12 mouse cellular contexts compared by ENCODE assay signal in the genomic region with DNA sequence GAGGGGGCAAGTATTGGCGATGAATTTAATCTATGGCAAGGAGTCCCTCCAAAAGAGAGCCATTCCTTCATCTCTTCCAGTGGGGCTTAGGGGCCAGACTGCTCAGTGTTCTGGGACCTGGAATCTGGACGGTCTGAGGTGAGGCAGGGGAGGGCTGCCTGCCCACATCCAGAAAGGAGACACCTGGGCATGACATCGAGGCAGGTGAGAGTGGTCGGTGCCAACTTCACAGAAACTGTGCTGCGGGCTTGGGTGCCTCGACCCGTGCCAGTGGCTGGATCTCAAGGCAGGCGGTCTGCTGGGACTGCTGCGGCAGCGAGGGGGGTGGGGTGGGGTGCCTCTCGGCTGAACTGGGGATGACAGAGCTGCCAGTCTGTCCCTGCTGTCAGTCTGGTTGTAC. TPM values are rescaled to one million over a fixed set of nuclear protein-coding genes. Genes with fewer than 3 reads are reported as not detected.
DNase-seq lines count a peak whose midpoint lies in the region; ATAC-seq and TF ChIP-seq lines count a peak whose summit lies in the region.
"Had no signal": no experiment of that assay in that cellular context is flagged by ENCODE, and none has a peak within 500 bp of the region (broad histone marks: within the 10 kb centered on the region; RNA-seq: fewer than 3 reads in every experiment).

No protein-coding gene starts in this region.

- H3K4me2 ChIP-seq in forebrain, postnatal 0 days (ENCODE audit: low read depth): no peak overlapping the region
- H3K4me2 ChIP-seq in kidney, embryonic 15.5 days: peak overlapping the region; percentile 88; the same call in 1 of the 2 replicates
- 0 out of 2 replicates have a peak overlapping the region, but pooled peaks have one; percentile 5 for H3K4me2 ChIP-seq in embryonic facial prominence, embryonic 12.5 days (replicated peaks)
- H3K4me2 ChIP-seq in limb, embryonic 15.5 days: no peak overlapping the region

- no peak for TF ChIP-seq CTCF in forebrain, postnatal 0 days (IDR thresholded peaks at IDR 0.05; ENCODE audit: low read depth)

- H3K4me3 ChIP-seq in forebrain, embryonic 10.5 days: peak overlapping the region; percentile 58; the same call in 1 of the 2 replicates
- no peak overlapping the region for H3K4me3 ChIP-seq in forebrain, postnatal 0 days (ENCODE audit: low read depth, low read length)
- 0 out of 2 replicates have a peak overlapping the region, but pooled peaks have one; percentile 51 for H3K4me3 ChIP-seq in kidney, embryonic 15.5 days (replicated peaks)
- no peak overlapping the region; the same call in 1 of the 2 replicates for H3K4me3 ChIP-seq in embryonic facial prominence, embryonic 12.5 days
- H3K4me3 ChIP-seq in limb, embryonic 15.5 days: 0 out of 2 replicates have a peak overlapping the region, but pooled peaks have one; percentile 1

- H3K27me3 ChIP-seq in forebrain, embryonic 10.5 days (ENCODE audit: poor library complexity, severe bottlenecking): peaks cover 86% of the 10 kb centered on the region
- peaks cover 57% of the 10 kb centered on the region for H3K27me3 ChIP-seq in forebrain, postnatal 0 days (ENCODE audit: insufficient read depth, low read length)
- H3K27me3 ChIP-seq in kidney, embryonic 15.5 days: peaks cover 84% of the 10 kb centered on the region
- H3K27me3 ChIP-seq in embryonic facial prominence, embryonic 12.5 days: peaks cover 81% of the 10 kb centered on the region
- H3K27me3 ChIP-seq in limb, embryonic 15.5 days: peaks cover 68% of the 10 kb centered on the region

- 1% methylated on average over 11 of the region's 11 CpGs for WGBS in forebrain, embryonic 10.5 days
- 4% methylated on average over 11 of the region's 11 CpGs for WGBS in forebrain, postnatal 0 days
- 2% methylated on average over 11 of the region's 11 CpGs for WGBS in kidney, embryonic 15.5 days
- WGBS in embryonic facial prominence, embryonic 12.5 days: 3% methylated on average over 9 of the region's 11 CpGs
- WGBS in limb, embryonic 15.5 days: 2% methylated on average over 11 of the region's 11 CpGs

- H3K9ac ChIP-seq in forebrain, postnatal 0 days: no peak overlapping the region
- H3K9ac ChIP-seq in kidney, embryonic 15.5 days: no peak overlapping the region
- no peak overlapping the region for H3K9ac ChIP-seq in embryonic facial prominence, embryonic 12.5 days
- H3K9ac ChIP-seq in limb, embryonic 15.5 days: no peak overlapping the region

- intact Hi-C loops in left cerebral cortex, postnatal 14 days (cut with DNase I): no loop called here

- no peak overlapping the region for H3K27ac ChIP-seq in forebrain, embryonic 10.5 days
- no peak overlapping the region for H3K27ac ChIP-seq in forebrain, postnatal 0 days (ENCODE audit: low read depth, low read length)
- no peak overlapping the region for H3K27ac ChIP-seq in kidney, embryonic 15.5 days
- H3K27ac ChIP-seq in embryonic facial prominence, embryonic 12.5 days: no peak overlapping the region
- H3K27ac ChIP-seq in limb, embryonic 15.5 days: no peak overlapping the region

- no peak for ATAC-seq in forebrain, postnatal 0 days
- no peak for ATAC-seq in kidney, embryonic 15.5 days (replicated peaks; ENCODE audit: low FRiP score)
- no peak for ATAC-seq in embryonic facial prominence, embryonic 12.5 days (ENCODE audit: insufficient number of reproducible peaks, insufficient read depth, low FRiP score, low TSS enrichment)
- no peak for ATAC-seq in limb, embryonic 15.5 days (ENCODE audit: insufficient number of reproducible peaks, low FRiP score, low TSS enrichment, low read depth)

- H3K9me3 ChIP-seq in forebrain, embryonic 10.5 days: no peaks in the 10 kb centered on the region
- H3K9me3 ChIP-seq in forebrain, postnatal 0 days (ENCODE audit: low read length): no peaks in the 10 kb centered on the region
- H3K9me3 ChIP-seq in kidney, embryonic 15.5 days (replicated peaks): no peaks in the 10 kb centered on the region
- H3K9me3 ChIP-seq in embryonic facial prominence, embryonic 12.5 days: no peaks in the 10 kb centered on the region
- no peaks in the 10 kb centered on the region for H3K9me3 ChIP-seq in limb, embryonic 15.5 days

- H3K36me3 ChIP-seq in forebrain, embryonic 10.5 days (replicated peaks): no peaks in the 10 kb centered on the region
- H3K36me3 ChIP-seq in forebrain, postnatal 0 days (ENCODE audit: insufficient read depth): no peaks in the 10 kb centered on the region
- no peaks in the 10 kb centered on the region for H3K36me3 ChIP-seq in kidney, embryonic 15.5 days
- no peaks in the 10 kb centered on the region for H3K36me3 ChIP-seq in embryonic facial prominence, embryonic 12.5 days
- no peaks in the 10 kb centered on the region for H3K36me3 ChIP-seq in limb, embryonic 15.5 days

- DNase-seq in forebrain, embryonic 10.5 days (ENCODE audit: extremely low spot score, low spot score): no peak
- DNase-seq in forebrain, postnatal 0 days: no peak
- no peak for DNase-seq in kidney, postnatal 14 days
- DNase-seq in left cerebral cortex, postnatal 14 days (ENCODE audit: low spot score in 2 of 2): no peak
- no peak for DNase-seq in adrenal gland, postnatal 10 days
- DNase-seq: cerebellum, postnatal 25 days; kidney, postnatal 4 days; lung, postnatal 14 days; thymus, adult 18-20 months had no signal

- H3K4me1 ChIP-seq in forebrain, embryonic 10.5 days: peaks cover 67% of the 10 kb centered on the region
- peaks cover 22% of the 10 kb centered on the region for H3K4me1 ChIP-seq in forebrain, postnatal 0 days (ENCODE audit: insufficient read depth)
- peaks cover 45% of the 10 kb centered on the region for H3K4me1 ChIP-seq in kidney, embryonic 15.5 days
- H3K4me1 ChIP-seq in embryonic facial prominence, embryonic 12.5 days: peaks cover 37% of the 10 kb centered on the region
- H3K4me1 ChIP-seq in limb, embryonic 15.5 days: peaks cover 46% of the 10 kb centered on the region

RNA-seq across cellular contexts. Expression of gene Bahd1, which starts 2.4 kb away (rescaled TPM):
- 3.6 and 4.1 TPM in 2 replicates for polyA plus RNA-seq in forebrain, embryonic 10.5 days (2016; fragmentation: Nextera tagmentation; extraction: Ambion mirVana)
- 18.0 and 19.9 TPM in 2 replicates for total RNA-seq in forebrain, postnatal 0 days (2014; rRNA removed)
- polyA plus RNA-seq in forebrain, postnatal 0 days (2015; fragmentation: Nextera tagmentation; extraction: Ambion mirVana): 4.6 and 5.1 TPM in 2 replicates
- polyA plus RNA-seq in kidney, embryonic 15.5 days (2015; fragmentation: Nextera tagmentation; extraction: Ambion mirVana): 3.8 and 4.4 TPM in 2 replicates
- 4.1 and 4.9 TPM in 2 replicates for polyA plus RNA-seq in embryonic facial prominence, embryonic 12.5 days (2016; fragmentation: Nextera tagmentation; extraction: Ambion mirVana)
- polyA plus RNA-seq in limb, embryonic 15.5 days (2015; fragmentation: Nextera tagmentation; extraction: Ambion mirVana): 5.7 and 6.4 TPM in 2 replicates
- 10 to 100 TPM; 35.8 to 37.5 TPM for total RNA-seq in left cerebral cortex, postnatal 14 days (2021)
- 10 to 100 TPM; 30.1 to 37.9 TPM for total RNA-seq in adrenal gland, postnatal 10 days (2021)

RNA-seq across cellular contexts. Expression of gene Chst14, which starts 28.5 kb away (rescaled TPM):
- 13.8 and 14.5 TPM in 2 replicates for polyA plus RNA-seq in forebrain, embryonic 10.5 days (2016; fragmentation: Nextera tagmentation; extraction: Ambion mirVana)
- total RNA-seq in forebrain, postnatal 0 days (2014; rRNA removed): 2.9 and 4.0 TPM in 2 replicates
- polyA plus RNA-seq in forebrain, postnatal 0 days (2015; fragmentation: Nextera tagmentation; extraction: Ambion mirVana): 3.6 and 3.9 TPM in 2 replicates
- 25.9 and 28.4 TPM in 2 replicates for polyA plus RNA-seq in kidney, embryonic 15.5 days (2015; fragmentation: Nextera tagmentation; extraction: Ambion mirVana)
- 48.1 and 51.0 TPM in 2 replicates for polyA plus RNA-seq in embryonic facial prominence, embryonic 12.5 days (2016; fragmentation: Nextera tagmentation; extraction: Ambion mirVana)
- polyA plus RNA-seq in limb, embryonic 15.5 days (2015; fragmentation: Nextera tagmentation; extraction: Ambion mirVana): 41.2 and 47.0 TPM in 2 replicates
- total RNA-seq in left cerebral cortex, postnatal 14 days (2021): 1 to 10 TPM; 2.3 to 2.4 TPM
- 10 to 100 TPM; 11.2 to 15.0 TPM for total RNA-seq in adrenal gland, postnatal 10 days (2021)

RNA-seq across cellular contexts. Expression of gene Ivd, which starts 36.1 kb away (rescaled TPM):
- polyA plus RNA-seq in forebrain, embryonic 10.5 days (2016; fragmentation: Nextera tagmentation; extraction: Ambion mirVana): 66.2 and 67.7 TPM in 2 replicates
- 49.0 and 50.5 TPM in 2 replicates for total RNA-seq in forebrain, postnatal 0 days (2014; rRNA removed)
- 42.9 and 45.8 TPM in 2 replicates for polyA plus RNA-seq in forebrain, postnatal 0 days (2015; fragmentation: Nextera tagmentation; extraction: Ambion mirVana)
- 71.6 and 82.8 TPM in 2 replicates for polyA plus RNA-seq in kidney, embryonic 15.5 days (2015; fragmentation: Nextera tagmentation; extraction: Ambion mirVana)
- polyA plus RNA-seq in embryonic facial prominence, embryonic 12.5 days (2016; fragmentation: Nextera tagmentation; extraction: Ambion mirVana): 81.4 and 87.0 TPM in 2 replicates
- 66.7 and 70.7 TPM in 2 replicates for polyA plus RNA-seq in limb, embryonic 15.5 days (2015; fragmentation: Nextera tagmentation; extraction: Ambion mirVana)
- 10 to 100 TPM; 68.4 to 69.9 TPM for total RNA-seq in left cerebral cortex, postnatal 14 days (2021)
- total RNA-seq in adrenal gland, postnatal 10 days (2021): 100 to 1,000 TPM; 157 to 177 TPM

Comparison
In these comparisons a context has a peak if more than half of its experiments do, and no peak if none do; other contexts are left out.
1. H3K4me3 ChIP-seq: peak in forebrain, embryonic 10.5 days (single experiment), kidney, embryonic 15.5 days (single experiment) and limb, embryonic 15.5 days (single experiment); none in forebrain, postnatal 0 days (single experiment) and embryonic facial prominence, embryonic 12.5 days (single experiment).
2. H3K4me2 ChIP-seq: peak in kidney, embryonic 15.5 days (single experiment) and embryonic facial prominence, embryonic 12.5 days (single experiment); none in forebrain, postnatal 0 days (single experiment) and limb, embryonic 15.5 days (single experiment).